Mouse (Mus musculus) megakaryocyte, embryonic 14.5 days (primary cell): ENCODE results near the gene Rffl.

ENCODE experiments used
- FLI1 ChIP-seq: IDR thresholded peaks from 2 replicates; pipeline ENCODE4 v1.6.1; 2012; ENCODE audit warnings: low read length, inconsistent platforms, mixed read lengths
- GATA1 ChIP-seq: IDR thresholded peaks from 3 replicates; pipeline ENCODE4 v1.6.1; 2012; ENCODE audit warnings: mixed read lengths, low read length, inconsistent platforms, borderline replicate concordance

DNA sequence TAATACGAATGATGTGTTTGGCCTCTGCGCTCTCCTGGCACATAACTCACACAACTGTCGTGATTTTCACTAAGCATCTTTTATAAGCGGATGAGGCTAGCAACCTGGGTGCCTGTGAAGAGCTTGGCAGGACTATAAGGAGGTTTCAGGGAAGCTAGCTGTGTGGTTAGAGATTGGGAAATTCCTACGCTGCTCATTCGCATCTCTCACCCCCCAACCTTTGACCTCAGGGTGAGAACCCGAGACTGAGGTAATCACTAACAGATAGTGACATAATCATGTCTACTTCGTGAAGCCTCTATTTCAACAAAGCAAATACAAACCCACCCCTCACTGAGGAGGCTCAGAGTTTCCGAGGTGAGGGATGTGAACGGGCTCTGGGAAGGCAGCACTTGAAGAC, 49.8 kb upstream of the Rffl start:
- TF ChIP-seq FLI1: no peak
- no peak for TF ChIP-seq GATA1
